Mouse (Mus musculus) heart, postnatal 36 days (tissue): ENCODE results near the gene Cnr1. TPM values are rescaled to one million over a fixed set of nuclear protein-coding genes. Genes with fewer than 3 reads are reported as not detected.

Experiments used
- DNase-seq, 2 experiments: peaks; one replicate each; pipeline ENCODE4 v3.0.0; 2021 to 2022
- intact Hi-C: fragments of 180-260 bp; cut with DNase I; formaldehyde crosslinking; loops from one replicate; pipeline ENCODE4 v1.15.1; 2025
- total RNA-seq, 2 experiments: library from RNA; stranded (reverse); gene quantifications; 2 replicates each; pipeline ENCODE4 v1.2.3; 2021

Gene Cnr1
- total RNA-seq, 2 experiments from 2014 or later, result 0.08 to 0.14 TPM

GRCm38 (mm10) chr4:33931347-33931746 lies 7.0 kb downstream of the Cnr1 start:
- intact Hi-C loops, result no loop called here
- no peak for DNase-seq

GRCm38 (mm10) chr4:33941557-33941956 lies 17.2 kb downstream of the Cnr1 start:
- DNase-seq, result no peak
- intact Hi-C loops, result no loop called here

GRCm38 (mm10) chr4:33943936-33944335 lies 19.5 kb downstream of the Cnr1 start:
- intact Hi-C loops, result no loop called here
- no peak for DNase-seq

- intact Hi-C loops, result no loop called here
Measured at GRCm38 (mm10) chr4:33945742-33946141, 21.3 kb downstream of the Cnr1 start.

GRCm38 (mm10) chr4:33947584-33947983 lies 23.2 kb downstream of the Cnr1 start:
- no peak for DNase-seq

More at GRCm38 (mm10) chr4:33945742-33946141, 21.3 kb downstream of the Cnr1 start:
- DNase-seq, result no peak

GRCm38 (mm10) chr4:33957398-33957797 lies 33.0 kb downstream of the Cnr1 start:
- intact Hi-C loops, result no loop called here
- DNase-seq, result no peak

More at GRCm38 (mm10) chr4:33947584-33947983, 23.2 kb downstream of the Cnr1 start:
- intact Hi-C loops, result no loop called here

- intact Hi-C loops, result no loop called here
- no peak for DNase-seq
Measured at GRCm38 (mm10) chr4:33958515-33958914, 34.1 kb downstream of the Cnr1 start.

- intact Hi-C loops, result no loop called here
- no peak for DNase-seq
Measured at GRCm38 (mm10) chr4:33959841-33960240, 35.4 kb downstream of the Cnr1 start.

GRCm38 (mm10) chr4:33970726-33971125 lies 46.3 kb downstream of the Cnr1 start:
- DNase-seq, result no peak
- intact Hi-C loops, result loop anchor here (10.0 kb wide), 1 partner anchor 1996 kb away; no protein-coding TSS in a partner anchor

- intact Hi-C loops, result no loop called here
- DNase-seq, result no peak
Measured at GRCm38 (mm10) chr4:33988466-33989089, 64.2 kb downstream of the Cnr1 start.

- intact Hi-C loops, result no loop called here
- DNase-seq, result no peak
Measured at GRCm38 (mm10) chr4:33992687-33993086, 68.3 kb downstream of the Cnr1 start.

- DNase-seq, result no peak
- intact Hi-C loops, result no loop called here
Measured at GRCm38 (mm10) chr4:33996382-33996781, 72.0 kb downstream of the Cnr1 start.

Other genes with a start within 250 kb of the Cnr1 start
- not detected for gene Spaca1, start 125.6 kb downstream of the Cnr1 start, total RNA-seq